Mouse (Mus musculus) forebrain, embryonic 15.5 days (tissue): ENCODE measurements around the gene Cldn6. TPM values are rescaled to one million over a fixed set of nuclear protein-coding genes. Genes with fewer than 3 reads are reported as not detected.
A peak's percentile ranks its signal among the peaks of the same experiment; 100 is the strongest.

Experiments
- ATAC-seq: fragments of 200-750 bp; cut with Nextera tagmentation; replicated peaks from 2 replicates; pipeline ENCODE4 v1.8.0; 2017; ENCODE audit warnings: mild to moderate bottlenecking, moderate TSS enrichment, moderate library complexity
- H3K27ac ChIP-seq: fragments of 300-500 bp; sonication (generic); replicated peaks from 2 replicates; pipeline ENCODE4 v1.5.1; 2015; ENCODE audit warnings: mild to moderate bottlenecking, inconsistent platforms
- H3K27me3 ChIP-seq: fragments of 300-500 bp; sonication (generic); 2 replicates; pipeline ENCODE4 v1.6.1; 2015; ENCODE audit warnings: inconsistent platforms
- H3K36me3 ChIP-seq: fragments of 300-500 bp; sonication (generic); 2 replicates; pipeline ENCODE4 v1.6.1; 2015; ENCODE audit warnings: mild to moderate bottlenecking, inconsistent platforms
- H3K4me1 ChIP-seq: fragments of 300-500 bp; sonication (generic); 2 replicates; pipeline ENCODE4 v1.6.1; 2015; ENCODE audit warnings: inconsistent platforms
- H3K4me2 ChIP-seq: fragments of 300-500 bp; sonication (generic); replicated peaks from 2 replicates; pipeline ENCODE4 v1.6.1; 2015; ENCODE audit warnings: mild to moderate bottlenecking, inconsistent platforms
- H3K4me3 ChIP-seq: fragments of 300-500 bp; sonication (generic); 2 replicates; pipeline ENCODE4 v1.5.1; 2015; ENCODE audit warnings: mild to moderate bottlenecking, inconsistent platforms
- H3K9ac ChIP-seq: fragments of 300-500 bp; sonication (generic); replicated peaks from 2 replicates; pipeline ENCODE4 v1.6.1; 2015; ENCODE audit warnings: mild to moderate bottlenecking, inconsistent platforms
- H3K9me3 ChIP-seq: fragments of 300-500 bp; sonication (generic); 2 replicates; pipeline ENCODE4 v1.6.1; 2016; ENCODE audit warnings: inconsistent platforms
- WGBS: fragments of 180-500 bp; shearing (Covaris S2); methylation state at CpG from one replicate; pipeline ENCODE4 v1.1.7; 2015; ENCODE audit warnings: mixed read lengths; 5-methylcytosine and 5-hydroxymethylcytosine counted together
- polyA plus RNA-seq: library from polyadenylated mRNA; unstranded; fragments of >200 nt; fragmentation: Nextera tagmentation; extraction: Ambion mirVana; gene quantifications from 2 replicates; pipeline ENCODE4 v1.2.1, GENCODE M21; 2015

Cldn6 gene
- polyA plus RNA-seq, 1 experiment from 2014 or later = 0.50 TPM

DNA sequence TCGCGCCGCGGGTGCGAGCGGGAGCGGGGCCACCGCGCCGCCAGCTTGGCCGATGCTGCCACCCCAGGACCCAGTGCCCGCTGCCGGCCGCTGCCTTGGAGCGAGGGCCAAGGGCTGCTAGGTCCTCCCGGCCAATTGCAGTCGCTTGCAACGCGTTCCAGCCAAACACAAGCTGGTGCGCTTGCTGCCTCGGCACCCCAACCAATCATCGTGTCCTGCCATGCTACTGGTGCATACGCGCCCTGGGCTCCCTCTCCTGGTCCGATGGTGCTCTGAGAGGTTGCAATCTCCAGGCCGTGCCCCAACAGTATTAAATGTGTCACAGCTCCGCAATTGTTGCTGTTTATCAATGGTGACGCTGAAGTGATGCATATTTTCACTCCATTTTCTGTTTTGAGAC is 21.0 kb downstream of the Cldn6 start:
- no peaks in the 10 kb centered on the region for H3K36me3 ChIP-seq
- no peak overlapping the region for H3K27ac ChIP-seq
- H3K27me3 ChIP-seq = peaks cover 28% of the 10 kb centered on the region
- WGBS = 0% methylated on average over 28 of the region's 28 CpGs
- peak overlapping the region; percentile 100 for H3K4me2 ChIP-seq
- peaks cover 9% of the 10 kb centered on the region for H3K4me1 ChIP-seq
- peak overlapping the region; percentile 86 for H3K4me3 ChIP-seq
- peak overlapping the region; percentile 59 for H3K9ac ChIP-seq
- no peaks in the 10 kb centered on the region for H3K9me3 ChIP-seq
- ATAC-seq = peak; percentile 97

DNA sequence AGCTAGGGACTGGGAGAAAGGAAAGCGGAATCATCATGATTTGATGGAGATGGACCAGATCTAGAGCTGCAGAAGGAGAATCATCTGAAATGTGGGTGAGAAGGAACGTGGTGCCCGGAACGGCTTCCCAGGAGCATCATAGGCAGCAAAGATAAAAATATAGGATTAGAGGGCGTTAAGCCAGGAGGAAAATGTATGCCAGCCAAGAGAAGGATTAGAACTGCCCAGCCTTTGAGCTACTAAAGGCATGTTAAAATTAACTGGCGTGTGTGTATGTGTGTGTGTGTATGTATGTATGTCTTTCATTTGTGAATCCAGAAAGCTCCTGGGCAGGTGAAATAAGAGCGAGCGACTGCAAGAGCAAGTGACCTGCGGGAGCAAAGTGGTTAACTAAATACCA is 24.3 kb downstream of the Cldn6 start:
- Histone ChIP-seq H3K9ac (no peak overlapping the region), H3K27ac (no peak overlapping the region), H3K27me3 (peaks cover 22% of the 10 kb centered on the region), H3K4me1 (peaks cover 9% of the 10 kb centered on the region), H3K4me2 (no peak overlapping the region), H3K4me3 (no peak overlapping the region), H3K36me3 (no peaks in the 10 kb centered on the region), H3K9me3 (no peaks in the 10 kb centered on the region)
- WGBS = 83% methylated on average over 9 of the region's 9 CpGs
- ATAC-seq = no peak

GRCm38 (mm10) chr17:23704741-23705140 is 25.7 kb downstream of the Cldn6 start:
- no peak overlapping the region for H3K4me3 ChIP-seq
- no peak overlapping the region for H3K9ac ChIP-seq
- no peak overlapping the region for H3K4me2 ChIP-seq
- no peaks in the 10 kb centered on the region for H3K9me3 ChIP-seq
- ATAC-seq = no peak
- no peak overlapping the region for H3K27ac ChIP-seq
- peaks cover 3% of the 10 kb centered on the region for H3K4me1 ChIP-seq
- H3K36me3 ChIP-seq = no peaks in the 10 kb centered on the region
- H3K27me3 ChIP-seq = peaks cover 8% of the 10 kb centered on the region; the same call in 1 of the 2 replicates
- 49% methylated on average over 7 of the region's 7 CpGs for WGBS

DNA sequence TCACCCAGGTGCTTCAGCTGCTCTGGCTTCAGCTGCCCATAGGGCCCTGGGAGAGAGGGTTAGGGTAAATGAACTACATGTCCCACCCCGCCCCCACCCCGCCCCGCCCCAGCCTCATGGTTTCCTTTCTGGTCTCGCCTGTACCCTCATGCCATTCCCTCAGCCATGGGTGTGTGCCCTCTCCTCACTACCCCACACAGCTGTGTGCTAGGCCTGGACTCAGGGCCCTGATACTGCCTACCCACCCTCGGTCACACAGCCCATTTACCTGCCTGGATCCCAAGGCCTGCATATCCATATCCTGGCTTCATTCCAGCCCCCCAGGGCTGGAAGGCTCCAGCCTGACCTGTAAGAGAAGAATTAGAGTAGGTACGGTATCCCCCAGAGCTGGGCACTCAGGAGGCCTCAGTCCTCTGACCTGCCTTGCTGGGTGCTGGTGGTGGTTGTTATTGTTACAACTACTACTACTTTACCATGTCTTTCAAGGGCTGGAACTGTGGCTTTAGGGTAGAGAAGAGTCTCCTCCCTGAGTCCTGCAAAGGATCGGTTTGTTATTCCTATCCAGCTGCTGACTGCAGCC is 26.6 kb downstream of the Cldn6 start:
- Histone ChIP-seq H3K9me3 (no peaks in the 10 kb centered on the region), H3K36me3 (no peaks in the 10 kb centered on the region), H3K4me1 (no peaks in the 10 kb centered on the region), H3K4me3 (no peak overlapping the region), H3K9ac (no peak overlapping the region; the same call in 1 of the 2 replicates), H3K27ac (no peak overlapping the region), H3K27me3 (peaks cover 9% of the 10 kb centered on the region; the same call in 1 of the 2 replicates), H3K4me2 (no peak overlapping the region)
- 72% methylated on average over 7 of the region's 7 CpGs for WGBS
- ATAC-seq = peak; percentile 41

- H3K4me3 ChIP-seq = no peak overlapping the region
- no peaks in the 10 kb centered on the region for H3K36me3 ChIP-seq
- H3K9me3 ChIP-seq = no peaks in the 10 kb centered on the region
- H3K9ac ChIP-seq = no peak overlapping the region; the same call in 1 of the 2 replicates
- H3K4me2 ChIP-seq = no peak overlapping the region
- H3K4me1 ChIP-seq = no peaks in the 10 kb centered on the region
- WGBS = 1% methylated on average over 3 of the region's 3 CpGs
- 0 out of 2 replicates have a peak, but pooled peaks cover 6% of the 10 kb centered on the region for H3K27me3 ChIP-seq
- ATAC-seq = peak; percentile 44
- H3K27ac ChIP-seq = no peak overlapping the region
Observed at GRCm38 (mm10) chr17:23706212-23706611, 27.2 kb downstream of the Cldn6 start.

GRCm38 (mm10) chr17:23717003-23717402 is 38.0 kb downstream of the Cldn6 start:
- WGBS = 54% methylated on average over 2 of the region's 2 CpGs

DNA sequence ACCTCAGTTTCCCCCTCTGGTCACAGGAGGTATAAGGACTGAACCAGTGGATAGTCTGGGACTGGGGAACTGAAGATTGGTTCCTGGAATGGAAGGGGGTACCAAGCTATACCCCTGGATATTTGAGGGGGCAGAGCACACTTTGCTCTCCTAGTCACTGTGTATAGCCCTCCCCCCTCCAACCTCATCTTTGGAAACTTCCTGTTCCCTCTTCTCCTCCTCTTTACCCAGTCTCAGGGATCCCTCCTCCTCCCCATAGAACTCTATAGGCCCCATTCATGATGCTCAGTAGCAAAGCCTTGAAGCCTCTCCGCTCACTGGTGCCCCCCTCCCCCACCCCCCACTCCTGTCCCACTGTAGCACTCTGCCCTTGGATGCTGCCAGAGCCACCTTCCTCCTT is 40.4 kb downstream of the Cldn6 start:
- 14% methylated on average over 1 of the region's 1 CpGs for WGBS
- Histone ChIP-seq H3K4me2 (no peak overlapping the region), H3K36me3 (no peaks in the 10 kb centered on the region), H3K27ac (no peak overlapping the region), H3K9me3 (no peaks in the 10 kb centered on the region), H3K4me3 (no peak overlapping the region), H3K27me3 (no peaks in the 10 kb centered on the region), H3K9ac (no peak overlapping the region), H3K4me1 (no peaks in the 10 kb centered on the region)
- no peak for ATAC-seq

More at GRCm38 (mm10) chr17:23717003-23717402, 38.0 kb downstream of the Cldn6 start:
- Histone ChIP-seq H3K27ac (no peak overlapping the region), H3K9me3 (no peaks in the 10 kb centered on the region), H3K4me2 (no peak overlapping the region), H3K4me3 (no peak overlapping the region), H3K4me1 (no peaks in the 10 kb centered on the region), H3K27me3 (no peaks in the 10 kb centered on the region), H3K36me3 (no peaks in the 10 kb centered on the region), H3K9ac (no peak overlapping the region)
- no peak for ATAC-seq

GRCm38 (mm10) chr17:23721886-23722285 is 42.8 kb downstream of the Cldn6 start:
- Histone ChIP-seq H3K36me3 (no peaks in the 10 kb centered on the region), H3K4me3 (no peak overlapping the region), H3K9me3 (no peaks in the 10 kb centered on the region), H3K27me3 (no peaks in the 10 kb centered on the region), H3K4me2 (no peak overlapping the region), H3K27ac (no peak overlapping the region), H3K9ac (no peak overlapping the region), H3K4me1 (peaks cover 7% of the 10 kb centered on the region)
- WGBS = 85% methylated on average over 2 of the region's 2 CpGs
- ATAC-seq = no peak

DNA sequence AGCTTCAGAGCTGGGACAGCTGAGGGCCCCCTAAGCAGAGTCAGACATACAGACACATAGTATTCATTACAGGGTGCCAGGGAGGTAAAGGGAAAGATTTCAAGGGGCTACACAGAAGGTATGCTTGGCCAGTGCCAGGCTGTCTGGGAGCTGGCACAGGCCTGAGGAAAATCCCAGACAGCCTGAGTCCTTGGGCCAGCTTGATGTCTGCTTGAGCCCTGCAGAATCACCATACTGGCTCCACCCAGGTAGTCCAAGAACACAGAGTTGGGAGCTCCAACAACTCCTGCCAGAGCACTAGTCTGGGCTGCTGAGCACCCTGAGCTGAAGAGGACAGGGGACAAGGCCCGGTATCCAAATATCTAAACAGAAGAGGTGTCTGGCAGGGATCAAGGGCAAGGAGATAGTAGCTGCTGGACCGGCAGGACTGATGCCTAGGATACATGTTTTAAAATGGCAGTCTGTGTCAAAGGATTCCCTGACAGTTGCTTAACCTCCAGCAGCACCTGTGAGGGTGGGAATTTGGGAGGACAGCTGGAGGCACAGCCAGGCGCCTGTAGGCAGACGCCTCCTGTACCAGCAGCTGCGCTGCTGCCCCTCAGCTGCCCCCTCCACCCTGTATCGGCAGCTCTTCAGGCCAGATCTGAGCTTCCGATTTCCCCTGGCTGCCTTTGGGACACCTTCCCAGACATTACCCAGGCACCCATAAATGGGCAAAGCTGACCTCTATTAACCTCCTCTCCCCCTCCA is 43.5 kb downstream of the Cldn6 start, which contains the start of gene 1520401A03Rik:
Gene 1520401A03Rik (minus strand): TSS at position 408 of the 750 bp plus-strand sequence.
- 83% methylated on average over 7 of the region's 7 CpGs for WGBS
- Histone ChIP-seq H3K36me3 (no peaks in the 10 kb centered on the region), H3K4me1 (peaks cover 14% of the 10 kb centered on the region), H3K9me3 (no peaks in the 10 kb centered on the region), H3K27ac (no peak within 1 kb of the TSS), H3K9ac (no peak within 1 kb of the TSS), H3K27me3 (no peaks in the 10 kb centered on the region), H3K4me2 (no peak within 1 kb of the TSS), H3K4me3 (no peak within 1 kb of the TSS)
- ATAC-seq = no peak

- no peak for ATAC-seq
- Histone ChIP-seq H3K27ac (peak overlapping the region; percentile 65), H3K4me3 (peak overlapping the region; percentile 97), H3K36me3 (no peaks in the 10 kb centered on the region), H3K9ac (peak overlapping the region; percentile 67), H3K4me2 (peak overlapping the region; percentile 88), H3K4me1 (peaks cover 14% of the 10 kb centered on the region), H3K27me3 (no peaks in the 10 kb centered on the region), H3K9me3 (no peaks in the 10 kb centered on the region)
- 68% methylated on average over 4 of the region's 4 CpGs for WGBS
Observed at GRCm38 (mm10) chr17:23725477-23725876, 46.4 kb downstream of the Cldn6 start.

GRCm38 (mm10) chr17:23725999-23726757 is 47.1 kb downstream of the Cldn6 start, which contains the start of gene Pkmyt1:
TSS of gene Pkmyt1 (plus strand) at chr17:23726336.
- Histone ChIP-seq H3K27ac (peak within 1 kb of the TSS; percentile 65), H3K9ac (peak within 1 kb of the TSS; percentile 67), H3K9me3 (no peaks in the 10 kb centered on the region), H3K4me3 (peak within 1 kb of the TSS; percentile 97), H3K27me3 (no peaks in the 10 kb centered on the region), H3K4me1 (peaks cover 14% of the 10 kb centered on the region), H3K36me3 (no peaks in the 10 kb centered on the region), H3K4me2 (peak within 1 kb of the TSS; percentile 88)
- WGBS = 1% methylated on average over 72 of the region's 73 CpGs
- peak; percentile 95 for ATAC-seq

GRCm38 (mm10) chr17:23726758-23727142 is 47.7 kb downstream of the Cldn6 start:
- peaks cover 14% of the 10 kb centered on the region for H3K4me1 ChIP-seq
- H3K4me3 ChIP-seq = peak overlapping the region; percentile 97
- peak overlapping the region; percentile 88 for H3K4me2 ChIP-seq
- ATAC-seq = peak; percentile 74
- H3K27ac ChIP-seq = peak overlapping the region; percentile 61
- no peaks in the 10 kb centered on the region for H3K36me3 ChIP-seq
- H3K9ac ChIP-seq = peak overlapping the region; percentile 62
- under 1% methylated on average over 20 of the region's 20 CpGs for WGBS
- no peaks in the 10 kb centered on the region for H3K9me3 ChIP-seq
- H3K27me3 ChIP-seq = no peaks in the 10 kb centered on the region
